Mouse (Mus musculus) cortical plate, adult 2 months (tissue): Measurements from ENCODE around the gene Prr29.

Experiments used
- CTCF ChIP-seq: fragments of 200-500 bp; IDR thresholded peaks from 2 replicates; pipeline ENCODE4 v1.5.1; 2011; ENCODE audit warnings: mild to moderate bottlenecking, control low read depth, low read length; ENCODE audit not compliant: insufficient read depth; ENCODE audit errors: extremely low read depth
- POLR2A ChIP-seq: fragments of 200-500 bp; IDR thresholded peaks from 2 replicates; pipeline ENCODE4 v1.6.1; 2011; ENCODE audit warnings: mild to moderate bottlenecking, low read length, control low read depth; ENCODE audit not compliant: insufficient read depth; ENCODE audit errors: extremely low read depth

- TF ChIP-seq POLR2A (no peak), CTCF (no peak)
These were observed 36.1 kb upstream of the Prr29 start for GRCm38 (mm10) chr11:106329128-106329527.
